Mouse (Mus musculus) kidney, postnatal 0 days (tissue): ENCODE measurements around the gene Hnrnph2. TPM values are rescaled to one million over a fixed set of nuclear protein-coding genes. Genes with fewer than 3 reads are reported as not detected.
A peak's percentile ranks its signal among the peaks of the same experiment; 100 is the strongest.

ENCODE experiments used
- ATAC-seq: fragments of 200-750 bp; cut with Nextera tagmentation; replicated peaks from 2 replicates; pipeline ENCODE4 v1.8.0; 2017; ENCODE audit warnings: low read depth, moderate number of reproducible peaks, moderate TSS enrichment, moderate library complexity; ENCODE audit not compliant: low FRiP score
- DNase-seq: peaks from one replicate; pipeline ENCODE4 v3.0.0-alpha.2; 2016; ENCODE audit warnings: low spot score
- H3K27ac ChIP-seq: fragments of 300-500 bp; sonication (generic); 2 replicates; pipeline ENCODE4 v1.5.1; 2014; ENCODE audit warnings: mild to moderate bottlenecking
- H3K27me3 ChIP-seq: fragments of 300-500 bp; sonication (generic); 2 replicates; pipeline ENCODE4 v1.6.1; 2014; ENCODE audit warnings: low read length, mixed read lengths; ENCODE audit not compliant: insufficient read depth
- H3K36me3 ChIP-seq: fragments of 300-500 bp; sonication (generic); 2 replicates; pipeline ENCODE4 v1.6.1; 2014; ENCODE audit warnings: low read length, mixed read lengths; ENCODE audit not compliant: insufficient read depth
- H3K4me1 ChIP-seq: fragments of 300-500 bp; sonication (generic); replicated peaks from 2 replicates; pipeline ENCODE4 v1.6.1; 2014; ENCODE audit warnings: antibody characterized with exemption, low read length, mixed read lengths; ENCODE audit not compliant: insufficient read depth
- H3K4me2 ChIP-seq: fragments of 300-500 bp; sonication (generic); 2 replicates; pipeline ENCODE4 v1.6.1; 2014; ENCODE audit warnings: mild to moderate bottlenecking, low read length, moderate library complexity, mixed read lengths
- H3K4me3 ChIP-seq: fragments of 300-500 bp; sonication (generic); replicated peaks from 2 replicates; pipeline ENCODE4 v1.5.1; 2014; ENCODE audit warnings: low read depth, low read length
- H3K9ac ChIP-seq: fragments of 300-500 bp; sonication (generic); 2 replicates; pipeline ENCODE4 v1.6.1; 2014; ENCODE audit warnings: low read depth, low read length
- H3K9me3 ChIP-seq: fragments of 300-500 bp; sonication (generic); replicated peaks from 2 replicates; pipeline ENCODE4 v1.6.1; 2016; ENCODE audit warnings: low read length, inconsistent platforms, mixed read lengths
- CTCF ChIP-seq: IDR thresholded peaks from 2 replicates; pipeline ENCODE4 v1.5.1; 2016; ENCODE audit warnings: antibody characterized with exemption, low read depth, mild to moderate bottlenecking, moderate library complexity
- WGBS: fragments of 180-500 bp; shearing (Covaris S2); extraction: QIAGEN DNeasy Blood & Tissue Kit; methylation state at CpG from one replicate; pipeline ENCODE4 v1.1.7; 2014; 5-methylcytosine and 5-hydroxymethylcytosine counted together
- polyA plus RNA-seq: library from polyadenylated mRNA; unstranded; fragments of >200 nt; fragmentation: Nextera tagmentation; extraction: Ambion mirVana; gene quantifications from 2 replicates; pipeline ENCODE4 v1.2.1, GENCODE M21; 2015

Hnrnph2 gene
- polyA plus RNA-seq, 1 experiment from 2014 or later = 125 TPM

- Histone ChIP-seq H3K4me1 (no peaks in the 10 kb centered on the region), H3K27me3 (no peaks in the 10 kb centered on the region; the same call in 1 of the 2 replicates), H3K36me3 (no peaks in the 10 kb centered on the region), H3K9ac (no peak overlapping the region), H3K4me3 (no peak overlapping the region), H3K9me3 (no peaks in the 10 kb centered on the region), H3K4me2 (no peak overlapping the region), H3K27ac (no peak overlapping the region)
- DNase-seq (peak; percentile 31), ATAC-seq (no peak)
- TF ChIP-seq CTCF = no peak
- WGBS = 71% methylated on average over 4 of the region's 4 CpGs
Observed at GRCm38 (mm10) chrX:134623350-134623749, 22.4 kb downstream of the Hnrnph2 start.

- H3K4me3 ChIP-seq = no peak overlapping the region
- H3K4me1 ChIP-seq = no peaks in the 10 kb centered on the region
- no peaks in the 10 kb centered on the region for H3K9me3 ChIP-seq
- 64% methylated on average over 2 of the region's 2 CpGs for WGBS
- TF ChIP-seq CTCF = no peak
- H3K36me3 ChIP-seq = no peaks in the 10 kb centered on the region
- no peak overlapping the region for H3K27ac ChIP-seq
- no peak for DNase-seq
- H3K27me3 ChIP-seq = no peaks in the 10 kb centered on the region; the same call in 1 of the 2 replicates
- no peak overlapping the region for H3K4me2 ChIP-seq
- ATAC-seq = no peak
- H3K9ac ChIP-seq = no peak overlapping the region
Observed at GRCm38 (mm10) chrX:134628200-134628599, 27.2 kb downstream of the Hnrnph2 start.

- Histone ChIP-seq H3K27me3 (no peaks in the 10 kb centered on the region), H3K4me2 (no peak overlapping the region), H3K9me3 (no peaks in the 10 kb centered on the region), H3K4me3 (no peak overlapping the region), H3K9ac (no peak overlapping the region), H3K27ac (no peak overlapping the region), H3K36me3 (no peaks in the 10 kb centered on the region), H3K4me1 (no peaks in the 10 kb centered on the region)
- ATAC-seq = no peak
- no peak for TF ChIP-seq CTCF
- no peak for DNase-seq
- 92% methylated on average over 5 of the region's 5 CpGs for WGBS
Observed at GRCm38 (mm10) chrX:134632710-134633109, 31.7 kb downstream of the Hnrnph2 start.

- H3K4me2 ChIP-seq = no peak overlapping the region
- H3K4me3 ChIP-seq = no peak overlapping the region
- ATAC-seq (no peak), DNase-seq (no peak)
- H3K36me3 ChIP-seq = no peaks in the 10 kb centered on the region
- TF ChIP-seq CTCF = no peak
- WGBS = 62% methylated on average over 3 of the region's 3 CpGs
- H3K9me3 ChIP-seq = no peaks in the 10 kb centered on the region
- no peaks in the 10 kb centered on the region for H3K4me1 ChIP-seq
- H3K27me3 ChIP-seq = no peaks in the 10 kb centered on the region
- H3K27ac ChIP-seq = no peak overlapping the region
- no peak overlapping the region for H3K9ac ChIP-seq
Observed at GRCm38 (mm10) chrX:134635111-134635510, 34.1 kb downstream of the Hnrnph2 start.

GRCm38 (mm10) chrX:134635860-134636259 is 34.9 kb downstream of the Hnrnph2 start:
- Histone ChIP-seq H3K27me3 (no peaks in the 10 kb centered on the region), H3K4me2 (no peak overlapping the region), H3K36me3 (no peaks in the 10 kb centered on the region), H3K9ac (no peak overlapping the region), H3K4me1 (no peaks in the 10 kb centered on the region), H3K4me3 (no peak overlapping the region), H3K9me3 (no peaks in the 10 kb centered on the region), H3K27ac (no peak overlapping the region)
- no peak for ATAC-seq
- TF ChIP-seq CTCF = no peak
- DNase-seq = peak; percentile 34
- WGBS = 69% methylated on average over 3 of the region's 3 CpGs

- Histone ChIP-seq H3K4me2 (no peak overlapping the region), H3K9me3 (no peaks in the 10 kb centered on the region), H3K36me3 (no peaks in the 10 kb centered on the region), H3K4me1 (no peaks in the 10 kb centered on the region), H3K9ac (no peak overlapping the region), H3K4me3 (no peak overlapping the region), H3K27ac (no peak overlapping the region), H3K27me3 (no peaks in the 10 kb centered on the region)
- DNase-seq (peak; percentile 23), ATAC-seq (no peak)
- TF ChIP-seq CTCF = no peak
- 55% methylated on average over 10 of the region's 10 CpGs for WGBS
Observed at GRCm38 (mm10) chrX:134641000-134641760, 40.2 kb downstream of the Hnrnph2 start.

- no peak for TF ChIP-seq CTCF
- no peak overlapping the region for H3K9ac ChIP-seq
- DNase-seq (no peak), ATAC-seq (no peak)
- H3K27ac ChIP-seq = no peak overlapping the region
- no peaks in the 10 kb centered on the region for H3K9me3 ChIP-seq
- H3K4me3 ChIP-seq = no peak overlapping the region
- H3K27me3 ChIP-seq = no peaks in the 10 kb centered on the region
- no peaks in the 10 kb centered on the region for H3K36me3 ChIP-seq
- H3K4me2 ChIP-seq = no peak overlapping the region
- H3K4me1 ChIP-seq = no peaks in the 10 kb centered on the region
- 92% methylated on average over 1 of the region's 1 CpGs for WGBS
Observed at GRCm38 (mm10) chrX:134646338-134646737, 45.4 kb downstream of the Hnrnph2 start.
